Mouse (Mus musculus): ENCODE results near the gene Ube2d3.

DNA sequence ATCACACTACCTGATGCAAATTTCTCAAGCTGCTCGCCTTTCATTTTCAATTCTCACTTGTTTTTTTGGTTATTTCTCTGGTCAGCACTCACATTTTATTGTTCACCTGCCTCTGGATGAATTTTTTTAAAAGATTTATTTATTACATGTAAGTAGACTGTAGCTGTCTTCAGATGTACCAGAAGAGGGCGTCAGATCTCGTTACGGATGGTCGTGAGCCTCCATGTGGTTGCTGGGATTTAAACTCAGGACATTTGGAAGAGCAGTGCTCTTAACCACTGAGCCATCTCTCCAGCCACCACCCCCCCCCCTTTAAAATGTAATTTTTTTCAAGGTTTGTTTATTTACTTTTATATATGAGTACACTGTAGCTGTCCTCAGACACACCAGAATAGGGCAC, 34.1 kb upstream of the Ube2d3 start:
- TF ChIP-seq CTCF (IDR thresholded peaks at IDR 0.05; ENCODE audit: borderline replicate concordance, insufficient read depth, low read depth, low read length): no peak
- TF ChIP-seq POLR2A (IDR thresholded peaks at IDR 0.05; ENCODE audit: borderline replicate concordance, insufficient read depth, low read length): no peak

Data from cerebellum, adult 2 months (tissue).